Mouse (Mus musculus) c-Kit-negative CD71-positive TER-119-positive erythroid progenitor cells, embryonic 14.5 days (primary cell): ENCODE measurements around the gene Hist1h4b.

Experiments used
- DNase-seq: peaks from one replicate; pipeline ENCODE4 v3.0.0-alpha.2; 2013; ENCODE audit warnings: low read depth, low spot score

Gene Hist1h4b

DNA sequence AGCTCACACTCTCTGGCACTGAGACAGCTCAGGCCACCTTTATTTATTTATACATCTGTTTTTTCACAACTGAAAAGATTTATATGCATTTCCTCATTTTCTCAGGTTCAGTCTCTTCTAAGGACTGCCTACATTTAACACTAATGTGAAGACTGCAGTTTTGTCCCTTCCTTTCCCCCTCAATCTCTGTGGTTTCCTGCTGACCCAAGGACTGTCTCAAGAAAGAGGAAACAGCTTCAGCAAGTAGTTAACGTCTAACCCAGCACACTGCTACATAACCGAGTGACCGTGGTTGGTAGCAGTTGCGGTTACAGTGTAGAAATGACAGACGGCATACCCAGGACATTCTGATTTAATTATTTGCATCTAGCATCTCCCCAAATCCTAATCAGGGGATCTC, 42.6 kb downstream of the Hist1h4b start:
- no peak for DNase-seq

DNA sequence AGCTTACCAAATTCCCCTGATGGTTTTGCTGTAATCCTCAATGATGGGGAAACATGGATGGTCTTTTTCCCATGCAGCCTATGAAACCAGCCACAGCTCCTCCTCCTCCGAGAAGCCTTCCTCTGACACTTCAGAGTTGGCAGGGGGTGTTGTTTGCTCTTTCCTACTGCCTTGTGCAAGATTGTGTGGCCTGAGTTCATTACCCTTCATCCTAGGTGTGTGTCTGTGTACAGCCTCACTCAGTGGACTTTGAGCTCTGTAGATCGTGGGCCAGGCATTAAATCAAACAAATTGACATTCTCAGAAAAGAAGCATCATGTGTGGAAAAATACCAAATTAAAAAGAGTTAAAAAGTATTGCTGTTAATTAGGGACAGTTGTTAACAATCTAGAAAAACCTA, 47.7 kb downstream of the Hist1h4b start:
- DNase-seq, result no peak

DNA sequence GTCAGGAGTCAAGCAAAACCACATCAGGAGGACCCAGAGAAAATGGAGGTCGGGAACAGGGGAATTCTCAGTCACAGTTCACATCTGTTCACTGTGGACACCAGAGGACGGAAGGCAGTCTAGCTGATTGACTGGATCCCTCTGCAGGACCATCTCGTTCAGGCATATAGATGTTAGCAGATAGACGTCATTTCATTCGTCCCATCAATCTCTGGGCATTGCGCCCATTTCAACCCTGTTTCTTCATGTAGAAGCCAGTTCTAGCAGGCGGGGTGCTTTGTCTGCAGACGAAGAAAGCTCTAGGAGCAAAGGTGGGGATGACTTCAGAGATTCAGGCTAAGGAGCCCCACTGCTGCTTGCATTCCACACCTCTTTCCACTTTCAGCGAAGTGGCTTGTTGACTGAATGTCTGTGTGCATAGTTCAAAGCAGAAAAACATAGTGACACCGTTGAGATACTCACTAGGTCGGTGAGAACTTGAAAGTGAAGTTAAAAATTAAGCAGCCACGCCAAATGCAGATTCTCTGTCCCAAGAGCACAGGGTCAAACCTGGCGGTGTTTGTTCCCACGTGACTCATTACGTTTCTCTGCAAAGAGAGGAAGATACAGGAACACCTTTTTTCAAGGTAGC, 49.7 kb downstream of the Hist1h4b start, which contains the start of gene Slc17a2:
Gene Slc17a2 (plus strand): TSS at position 572 of the 631 bp plus-strand sequence.
- DNase-seq, result no peak
